Mouse (Mus musculus) spleen, adult 2 months (tissue): ENCODE results near the gene Enho. TPM values are rescaled to one million over a fixed set of nuclear protein-coding genes. Genes with fewer than 3 reads are reported as not detected.

Experiments used
- DNase-seq, 2 experiments: peaks; one replicate each; pipeline versions ENCODE4 v3.0.0 to v3.0.0-alpha.2; 2012 to 2021; ENCODE audit warnings: low spot score in 2 of 2, low read depth in 1 of 2
- H3K27ac ChIP-seq: fragments of 200-500 bp; 2 replicates; pipeline ENCODE4 v1.5.1; 2012; ENCODE audit warnings: low read length, inconsistent platforms; ENCODE audit not compliant: insufficient read depth
- H3K27me3 ChIP-seq: fragments of 200-500 bp; 2 replicates; pipeline ENCODE4 v1.6.1; 2012; ENCODE audit warnings: mild to moderate bottlenecking, moderate library complexity, low read length, inconsistent platforms; ENCODE audit not compliant: control insufficient read depth, insufficient read depth
- H3K36me3 ChIP-seq: fragments of 200-500 bp; 2 replicates; pipeline ENCODE4 v1.6.1; 2012; ENCODE audit warnings: mild to moderate bottlenecking, low read length, inconsistent platforms; ENCODE audit not compliant: control insufficient read depth, insufficient read depth
- H3K4me1 ChIP-seq: fragments of 200-500 bp; 2 replicates; pipeline ENCODE4 v1.6.1; 2011; ENCODE audit warnings: inconsistent platforms; ENCODE audit not compliant: control insufficient read depth, insufficient read depth, insufficient read length
- H3K4me3 ChIP-seq: fragments of 200-500 bp; 2 replicates; pipeline ENCODE4 v1.5.1; 2011; ENCODE audit warnings: mild to moderate bottlenecking, inconsistent platforms; ENCODE audit not compliant: insufficient read depth, insufficient read length; ENCODE audit errors: extremely low read depth
- CTCF ChIP-seq: fragments of 200-500 bp; IDR thresholded peaks from 2 replicates; pipeline ENCODE4 v1.5.1; 2011; ENCODE audit warnings: mild to moderate bottlenecking, inconsistent platforms; ENCODE audit not compliant: insufficient read depth, insufficient read length, insufficient replicate concordance; ENCODE audit errors: extremely low read depth
- POLR2A ChIP-seq: fragments of 200-500 bp; IDR thresholded peaks from 2 replicates; pipeline ENCODE4 v1.6.1; 2011; ENCODE audit warnings: low read depth, low read length, inconsistent platforms
- WGBS: fragments of 180-500 bp; shearing (Covaris S2); methylation state at CpG from one replicate; pipeline ENCODE4 v1.1.7; 2018; 5-methylcytosine and 5-hydroxymethylcytosine counted together
- polyA plus RNA-seq: library from polyadenylated mRNA; depleted of rRNA; stranded (reverse); fragments of >200 nt; gene quantifications from 2 replicates; pipeline ENCODE4 v1.2.3, GENCODE M21; 2012

Gene Enho
- polyA plus RNA-seq, 1 experiment = 8.9 TPM

- TF ChIP-seq CTCF = no peak
- TF ChIP-seq POLR2A = no peak
- H3K27me3 ChIP-seq = no peaks in the 10 kb centered on the region
- WGBS = 74% methylated on average over 10 of the region's 10 CpGs
Observed at GRCm38 (mm10) chr4:41681947-41682346, 41.8 kb upstream of the Enho start.

GRCm38 (mm10) chr4:41681176-41681575, 41.1 kb upstream of the Enho start:
- H3K4me3 ChIP-seq = no peak overlapping the region
- no peak for DNase-seq
- whole genome bisulfite sequencing = 45% methylated on average over 4 of the region's 4 CpGs

More at GRCm38 (mm10) chr4:41681947-41682346, 41.8 kb upstream of the Enho start:
- Histone ChIP-seq H3K27ac (no peak overlapping the region), H3K4me1 (no peaks in the 10 kb centered on the region), H3K36me3 (no peaks in the 10 kb centered on the region), H3K4me3 (no peak overlapping the region)
- DNase-seq = no peak

GRCm38 (mm10) chr4:41679291-41679690, 39.2 kb upstream of the Enho start:
- no peaks in the 10 kb centered on the region for H3K27me3 ChIP-seq

More at GRCm38 (mm10) chr4:41681176-41681575, 41.1 kb upstream of the Enho start:
- H3K27me3 ChIP-seq = no peaks in the 10 kb centered on the region
- H3K36me3 ChIP-seq = no peaks in the 10 kb centered on the region
- TF ChIP-seq POLR2A = no peak
- TF ChIP-seq CTCF = no peak
- H3K4me1 ChIP-seq = no peaks in the 10 kb centered on the region
- H3K27ac ChIP-seq = no peak overlapping the region

GRCm38 (mm10) chr4:41678863-41679262, 38.7 kb upstream of the Enho start:
- no peaks in the 10 kb centered on the region for H3K36me3 ChIP-seq
- TF ChIP-seq POLR2A (no peak), CTCF (no peak)
- no peaks in the 10 kb centered on the region for H3K27me3 ChIP-seq
- DNase-seq = no peak
- WGBS = 79% methylated on average over 6 of the region's 6 CpGs
- H3K4me3 ChIP-seq = no peak overlapping the region
- H3K27ac ChIP-seq = no peak overlapping the region
- no peaks in the 10 kb centered on the region for H3K4me1 ChIP-seq

More at GRCm38 (mm10) chr4:41679291-41679690, 39.2 kb upstream of the Enho start:
- TF ChIP-seq CTCF (no peak), POLR2A (no peak)
- Histone ChIP-seq H3K4me1 (no peaks in the 10 kb centered on the region), H3K36me3 (no peaks in the 10 kb centered on the region), H3K27ac (no peak overlapping the region), H3K4me3 (no peak overlapping the region)
- no peak for DNase-seq
- WGBS = 67% methylated on average over 2 of the region's 2 CpGs

- H3K4me1 ChIP-seq = no peaks in the 10 kb centered on the region
- H3K4me3 ChIP-seq = no peak overlapping the region
- H3K27ac ChIP-seq = no peak overlapping the region
- TF ChIP-seq POLR2A = no peak
- TF ChIP-seq CTCF = no peak
- H3K27me3 ChIP-seq = no peaks in the 10 kb centered on the region
- no peak for DNase-seq
- 52% methylated on average over 13 of the region's 13 CpGs for WGBS
- H3K36me3 ChIP-seq = no peaks in the 10 kb centered on the region
Observed at GRCm38 (mm10) chr4:41677006-41677629, 37.0 kb upstream of the Enho start.

GRCm38 (mm10) chr4:41676248-41677005, 36.3 kb upstream of the Enho start:
- Histone ChIP-seq H3K27ac (no peak overlapping the region), H3K4me3 (no peak overlapping the region), H3K27me3 (no peaks in the 10 kb centered on the region), H3K36me3 (no peaks in the 10 kb centered on the region), H3K4me1 (no peaks in the 10 kb centered on the region)
- no peak for DNase-seq
- WGBS = 42% methylated on average over 17 of the region's 17 CpGs
- no peak for TF ChIP-seq POLR2A

- Histone ChIP-seq H3K4me1 (no peaks in the 10 kb centered on the region), H3K4me3 (no peak overlapping the region), H3K27ac (no peak overlapping the region), H3K27me3 (no peaks in the 10 kb centered on the region), H3K36me3 (no peaks in the 10 kb centered on the region)
- TF ChIP-seq POLR2A = no peak
- no peak for TF ChIP-seq CTCF
- DNase-seq = no peak
- WGBS = 84% methylated on average over 19 of the region's 19 CpGs
Observed at GRCm38 (mm10) chr4:41673186-41673585, 33.1 kb upstream of the Enho start.
